33 mouse cellular contexts compared by ENCODE assay signal in genomic region chr8:111870379-111870778, GRCm38 (mm10). TPM values are rescaled to one million over a fixed set of nuclear protein-coding genes. Genes with fewer than 3 reads are reported as not detected.
"Had no signal": no experiment of that assay in that cellular context is flagged by ENCODE, and none has a peak within 500 bp of the region (broad histone marks: within the 10 kb centered on the region; RNA-seq: fewer than 3 reads in every experiment).

No protein-coding gene starts in this region.

- H3K4me1 ChIP-seq: limb, embryonic 12.5 days; limb, embryonic 15.5 days; midbrain, embryonic 12.5 days; midbrain, embryonic 13.5 days; neural tube, embryonic 12.5 days had no signal

- H3K9ac ChIP-seq: limb, embryonic 12.5 days; limb, embryonic 13.5 days; limb, embryonic 15.5 days; liver, embryonic 12.5 days; liver, embryonic 13.5 days; liver, embryonic 14.5 days; liver, embryonic 15.5 days; liver, postnatal 0 days; lung, embryonic 14.5 days; lung, embryonic 15.5 days; midbrain, embryonic 12.5 days; midbrain, embryonic 13.5 days; midbrain, embryonic 15.5 days; neural tube, embryonic 12.5 days had no signal

- H3K36me3 ChIP-seq: midbrain, embryonic 12.5 days; midbrain, embryonic 15.5 days had no signal

- H3K27ac ChIP-seq: limb, embryonic 10.5 days; limb, embryonic 12.5 days; limb, embryonic 13.5 days; limb, embryonic 15.5 days; liver, embryonic 12.5 days; liver, embryonic 13.5 days; liver, embryonic 14.5 days; liver, embryonic 15.5 days; lung, embryonic 15.5 days; macrophage; midbrain, embryonic 10.5 days; midbrain, embryonic 12.5 days; midbrain, embryonic 13.5 days; midbrain, embryonic 15.5 days; neural tube, embryonic 12.5 days had no signal

- DNase-seq: left cerebral cortex, postnatal 4 days; liver; liver, embryonic 13.5 days; liver, postnatal 0 days; lung, adult 18-20 months; lung, adult 2 months; lung, embryonic 14.5 days; lung, postnatal 10 days; lung, postnatal 14 days; lung, postnatal 36 days; lung, postnatal 4 days; midbrain, embryonic 14.5 days had no signal

- H3K9me3 ChIP-seq: limb, embryonic 10.5 days; limb, embryonic 12.5 days; limb, embryonic 13.5 days; limb, embryonic 15.5 days; liver, embryonic 12.5 days; liver, embryonic 13.5 days; liver, embryonic 15.5 days; lung, embryonic 15.5 days; megakaryocyte, embryonic 14.5 days; midbrain, embryonic 10.5 days; midbrain, embryonic 12.5 days; midbrain, embryonic 13.5 days; midbrain, embryonic 15.5 days; neural tube, embryonic 12.5 days had no signal

- H3K27me3 ChIP-seq: limb, embryonic 12.5 days; limb, embryonic 13.5 days; limb, embryonic 15.5 days; liver, embryonic 12.5 days; liver, embryonic 13.5 days; liver, embryonic 15.5 days; lung, embryonic 15.5 days; midbrain, embryonic 12.5 days; midbrain, embryonic 13.5 days; midbrain, embryonic 15.5 days; neural tube, embryonic 12.5 days had no signal

- H3K4me3 ChIP-seq: limb, embryonic 10.5 days; limb, embryonic 12.5 days; limb, embryonic 13.5 days; limb, embryonic 15.5 days; liver, embryonic 12.5 days; liver, embryonic 13.5 days; liver, embryonic 15.5 days; lung, embryonic 15.5 days; megakaryocyte, embryonic 14.5 days; midbrain, embryonic 10.5 days; midbrain, embryonic 12.5 days; midbrain, embryonic 13.5 days; midbrain, embryonic 15.5 days; myocyte; neural tube, embryonic 12.5 days had no signal

RNA-seq across cellular contexts. Expression of gene Chst5, which starts 39.9 kb away (rescaled TPM):
- total RNA-seq: liver, adult 2 months; megakaryocyte progenitor cell, adult 5-6 weeks; megakaryocyte, adult 5-6 weeks; megakaryocyte-erythroid progenitor cell, adult 5-6 weeks; monocyte, adult 5-6 weeks had no signal
- polyA plus RNA-seq: liver, adult 2 months; liver, embryonic 13.5 days; liver, postnatal 0 days; macrophage had no signal
